Mouse (Mus musculus) colon, adult 2 months (tissue): ENCODE results near the gene Tigar. TPM values are rescaled to one million over a fixed set of nuclear protein-coding genes. Genes with fewer than 3 reads are reported as not detected.

ENCODE experiments used
- polyA plus RNA-seq: library from polyadenylated mRNA; depleted of rRNA; stranded (reverse); fragments of >200 nt; gene quantifications from 2 replicates; pipeline ENCODE4 v1.2.3, GENCODE M21; 2012; rRNA removed

Tigar gene
- polyA plus RNA-seq: 3.1 and 3.2 TPM in 2 replicates

DNA sequence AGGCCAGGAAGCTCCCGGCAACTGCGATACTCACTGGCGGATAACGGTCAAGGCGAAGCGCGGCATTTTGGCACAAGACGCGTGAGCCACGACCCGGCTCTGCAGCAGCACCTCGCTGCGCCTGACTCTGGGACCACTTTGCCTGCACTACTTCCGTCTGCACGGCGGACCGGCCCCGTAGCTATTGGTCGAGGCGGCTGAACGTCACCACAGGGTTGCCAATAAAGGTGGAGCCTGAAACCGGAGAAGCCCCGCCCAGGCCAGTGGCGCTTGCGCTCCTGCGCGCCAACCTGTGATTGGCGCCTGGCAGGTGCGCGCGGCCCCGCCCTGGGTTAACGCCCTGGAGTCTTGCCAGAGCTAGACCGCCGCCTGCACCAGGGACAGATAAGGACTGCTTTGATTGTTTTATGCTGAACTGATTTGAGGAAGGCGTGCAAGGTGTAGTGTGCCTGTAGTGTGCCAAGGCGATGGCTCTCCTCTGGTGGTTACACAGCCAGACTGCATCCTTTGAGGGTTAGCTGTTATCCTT lies at the start of gene Tigar:
Tigar (minus strand) TSS at position 156 of the 529 bp plus-strand sequence.

DNA sequence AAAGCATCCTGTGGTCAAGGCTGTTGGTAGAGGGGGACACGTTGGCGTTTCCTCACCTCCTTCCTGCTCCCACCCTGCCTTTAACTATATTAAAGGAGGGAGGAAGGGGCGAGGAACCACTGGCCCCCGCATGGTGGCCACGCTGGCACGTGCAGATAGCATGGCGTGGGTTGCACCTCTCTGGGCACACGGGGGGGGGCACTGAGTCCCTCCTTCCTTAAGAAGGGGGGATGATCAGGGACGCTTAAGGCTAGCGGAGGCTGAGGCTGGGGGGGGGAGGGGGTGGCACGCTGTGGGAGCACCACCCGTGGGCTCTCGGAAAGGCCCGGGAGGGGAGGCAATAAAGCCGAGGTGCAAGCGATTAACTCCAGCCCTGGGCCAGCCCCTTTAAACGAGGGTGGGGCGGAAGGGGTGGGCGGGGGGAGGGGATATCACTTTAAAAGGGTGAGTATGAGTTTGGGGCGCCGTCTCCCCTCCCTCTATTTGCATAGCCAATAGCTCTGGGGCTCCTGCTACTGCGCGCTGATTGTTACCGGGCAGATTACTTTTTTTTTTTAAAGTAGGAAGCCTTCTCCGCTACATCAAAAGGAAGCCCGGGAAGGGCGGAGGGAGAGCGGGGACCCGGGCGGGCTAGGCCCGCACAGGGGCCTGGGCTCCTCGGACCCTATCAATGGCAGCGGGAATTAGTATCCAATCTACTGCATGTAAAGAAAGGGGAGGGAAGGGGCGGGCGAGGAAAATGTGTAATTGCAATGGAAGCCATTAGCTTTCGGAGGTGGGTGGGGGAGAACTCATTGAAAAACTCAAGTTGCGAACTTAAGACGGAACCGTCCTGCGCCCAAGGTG lies 43.0 kb upstream of the Tigar start, which contains the start of gene Ccnd2:
Ccnd2 (minus strand) TSS at position 88 of the 846 bp plus-strand sequence.

DNA sequence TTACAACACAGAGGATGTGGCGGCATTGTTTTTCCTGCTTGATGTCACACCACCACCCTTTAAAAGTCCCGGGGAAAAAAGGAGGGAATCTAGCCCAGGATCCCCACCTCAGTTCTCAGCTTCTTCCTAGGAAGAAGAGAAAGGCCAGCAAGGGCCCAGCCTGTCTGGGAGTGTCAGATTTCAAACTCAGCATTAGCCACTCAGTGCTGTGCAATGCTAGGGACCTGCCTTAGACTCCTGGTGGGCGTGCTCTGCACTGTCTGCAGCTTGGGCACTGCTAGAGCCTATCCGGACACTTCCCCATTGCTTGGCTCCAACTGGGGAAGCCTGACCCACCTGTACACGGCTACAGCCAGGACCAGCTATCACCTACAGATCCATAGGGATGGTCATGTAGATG lies 36.5 kb downstream of the Tigar start, which contains the start of gene Fgf23:
Fgf23 (plus strand) TSS at position 86 of the 400 bp plus-strand sequence.

Other genes with a start within 250 kb of the Tigar start
- gene Dyrk4, start 187.7 kb downstream of the Tigar start, polyA plus RNA-seq: 0.16 and 0.35 TPM in 2 replicates
- gene Rad51ap1, start 170.0 kb downstream of the Tigar start, polyA plus RNA-seq: 2.9 and 3.2 TPM in 2 replicates
- 2.5 and 2.8 TPM in 2 replicates for gene D6Wsu163e, start 169.6 kb downstream of the Tigar start, polyA plus RNA-seq
- not detected in 2 replicates for gene Fgf6, start 94.0 kb downstream of the Tigar start, polyA plus RNA-seq
- gene Fgf23, start 36.7 kb downstream of the Tigar start, polyA plus RNA-seq: not detected in 2 replicates
- gene Ccnd2, start 42.6 kb upstream of the Tigar start, polyA plus RNA-seq: 57.3 and 105 TPM in 2 replicates